Mouse (Mus musculus) forebrain, embryonic 15.5 days (tissue): ENCODE data around the gene Mtch2. TPM values are rescaled to one million over a fixed set of nuclear protein-coding genes. Genes with fewer than 3 reads are reported as not detected.
"Not testable (repeated sequence)": the region's sequence is repeated elsewhere in the genome, so short reads cannot be mapped to it uniquely, and the experiment has no call there.

Experiments
- ATAC-seq: fragments of 200-750 bp; cut with Nextera tagmentation; replicated peaks from 2 replicates; pipeline ENCODE4 v1.8.0; 2017; ENCODE audit warnings: mild to moderate bottlenecking, moderate TSS enrichment, moderate library complexity
- H3K27ac ChIP-seq: fragments of 300-500 bp; sonication (generic); replicated peaks from 2 replicates; pipeline ENCODE4 v1.5.1; 2015; ENCODE audit warnings: mild to moderate bottlenecking, inconsistent platforms
- H3K27me3 ChIP-seq: fragments of 300-500 bp; sonication (generic); 2 replicates; pipeline ENCODE4 v1.6.1; 2015; ENCODE audit warnings: inconsistent platforms
- H3K36me3 ChIP-seq: fragments of 300-500 bp; sonication (generic); 2 replicates; pipeline ENCODE4 v1.6.1; 2015; ENCODE audit warnings: mild to moderate bottlenecking, inconsistent platforms
- H3K4me1 ChIP-seq: fragments of 300-500 bp; sonication (generic); 2 replicates; pipeline ENCODE4 v1.6.1; 2015; ENCODE audit warnings: inconsistent platforms
- H3K4me2 ChIP-seq: fragments of 300-500 bp; sonication (generic); replicated peaks from 2 replicates; pipeline ENCODE4 v1.6.1; 2015; ENCODE audit warnings: mild to moderate bottlenecking, inconsistent platforms
- H3K4me3 ChIP-seq: fragments of 300-500 bp; sonication (generic); 2 replicates; pipeline ENCODE4 v1.5.1; 2015; ENCODE audit warnings: mild to moderate bottlenecking, inconsistent platforms
- H3K9ac ChIP-seq: fragments of 300-500 bp; sonication (generic); replicated peaks from 2 replicates; pipeline ENCODE4 v1.6.1; 2015; ENCODE audit warnings: mild to moderate bottlenecking, inconsistent platforms
- H3K9me3 ChIP-seq: fragments of 300-500 bp; sonication (generic); 2 replicates; pipeline ENCODE4 v1.6.1; 2016; ENCODE audit warnings: inconsistent platforms
- WGBS: fragments of 180-500 bp; shearing (Covaris S2); methylation state at CpG from one replicate; pipeline ENCODE4 v1.1.7; 2015; ENCODE audit warnings: mixed read lengths; 5-methylcytosine and 5-hydroxymethylcytosine counted together
- polyA plus RNA-seq: library from polyadenylated mRNA; unstranded; fragments of >200 nt; fragmentation: Nextera tagmentation; extraction: Ambion mirVana; gene quantifications from 2 replicates; pipeline ENCODE4 v1.2.1, GENCODE M21; 2015

The Mtch2 gene
- polyA plus RNA-seq, 1 experiment from 2014 or later = 266 TPM

DNA sequence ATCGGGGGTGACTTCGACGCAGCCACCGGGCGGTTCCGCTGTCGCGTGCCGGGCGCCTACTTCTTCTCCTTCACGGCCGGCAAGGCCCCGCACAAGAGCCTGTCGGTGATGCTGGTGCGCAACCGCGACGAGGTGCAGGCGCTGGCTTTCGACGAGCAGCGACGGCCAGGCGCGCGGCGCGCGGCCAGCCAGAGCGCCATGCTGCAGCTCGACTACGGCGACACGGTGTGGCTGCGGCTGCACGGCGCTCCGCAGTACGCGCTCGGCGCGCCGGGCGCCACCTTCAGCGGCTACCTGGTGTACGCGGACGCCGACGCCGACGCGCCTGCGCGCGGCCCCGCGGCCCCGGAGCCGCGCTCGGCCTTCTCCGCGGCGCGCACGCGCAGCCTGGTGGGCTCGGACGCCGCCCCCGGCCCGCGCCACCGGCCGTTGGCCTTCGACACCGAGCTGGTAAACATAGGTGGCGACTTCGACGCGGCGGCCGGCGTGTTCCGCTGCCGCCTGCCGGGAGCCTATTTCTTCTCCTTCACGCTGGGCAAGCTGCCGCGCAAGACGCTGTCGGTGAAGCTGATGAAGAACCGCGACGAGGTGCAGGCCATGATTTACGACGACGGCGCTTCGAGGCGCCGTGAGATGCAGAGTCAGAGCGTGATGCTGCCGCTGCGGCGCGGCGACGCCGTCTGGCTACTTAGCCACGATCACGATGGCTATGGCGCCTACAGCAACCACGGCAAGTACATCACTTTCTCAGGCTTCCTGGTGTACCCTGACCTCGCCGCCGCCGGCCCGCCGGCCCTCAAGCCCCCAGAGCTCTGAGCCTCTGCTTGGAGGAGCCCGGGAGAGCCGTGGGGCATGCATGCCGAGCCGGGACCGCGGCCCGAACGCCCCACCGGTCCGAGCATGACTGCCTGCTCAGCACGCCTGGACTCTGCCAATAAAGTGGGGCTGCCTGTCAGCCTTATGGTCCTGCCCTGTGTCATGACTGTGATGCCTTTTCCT is 42.9 kb downstream of the Mtch2 start:
- peak; percentile 65 for ATAC-seq
- WGBS = 6% methylated on average over 122 of the region's 133 CpGs
- Histone ChIP-seq H3K4me3 (peak overlapping the region; percentile 49), H3K4me2 (peak overlapping the region; percentile 73), H3K9ac (peak overlapping the region; percentile 46), H3K9me3 (no peaks in the 10 kb centered on the region), H3K27ac (peak overlapping the region; percentile 49), H3K27me3 (peaks cover 18% of the 10 kb centered on the region; the same call in 1 of the 2 replicates), H3K36me3 (peaks cover 7% of the 10 kb centered on the region; the same call in 1 of the 2 replicates), H3K4me1 (peaks cover 34% of the 10 kb centered on the region)

DNA sequence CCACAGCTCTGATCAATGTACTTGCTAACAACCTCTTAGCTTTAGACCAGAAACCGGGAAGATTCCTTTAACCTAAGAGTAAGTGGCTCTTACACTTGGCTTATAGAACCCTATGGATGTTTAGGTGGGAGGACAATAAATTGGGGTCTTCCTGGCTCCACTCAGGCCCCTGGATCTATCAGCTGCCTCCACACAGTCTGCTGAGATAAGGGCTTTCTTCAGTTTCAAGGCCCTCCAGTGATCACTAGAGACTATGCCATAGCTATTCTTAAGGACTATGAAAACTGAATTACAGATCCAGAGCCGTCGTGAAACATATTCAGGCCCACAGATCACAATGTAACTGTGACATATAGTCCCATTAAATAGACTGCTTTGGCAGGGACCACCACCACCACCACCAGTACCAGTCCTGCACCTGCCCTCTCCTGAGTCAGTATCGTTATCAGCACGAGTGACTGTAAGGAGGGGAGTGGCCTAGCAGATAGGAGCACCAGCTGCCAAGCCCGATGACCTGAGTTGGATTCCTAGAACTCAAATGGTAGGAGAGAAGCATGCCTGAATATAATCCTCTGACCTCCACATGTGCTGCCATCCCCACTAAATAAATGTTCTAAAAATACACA is 46.8 kb downstream of the Mtch2 start:
- Histone ChIP-seq H3K27ac (no peak overlapping the region), H3K36me3 (peaks cover 43% of the 10 kb centered on the region), H3K4me3 (no peak overlapping the region), H3K9ac (no peak overlapping the region), H3K4me1 (peaks cover 21% of the 10 kb centered on the region), H3K27me3 (0 out of 2 replicates have a peak, but pooled peaks cover 2% of the 10 kb centered on the region), H3K9me3 (no peaks in the 10 kb centered on the region), H3K4me2 (no peak overlapping the region)
- 88% methylated on average over 6 of the region's 6 CpGs for WGBS
- ATAC-seq = no peak

GRCm38 (mm10) chr2:90894299-90894677 is 47.3 kb downstream of the Mtch2 start:
- not testable (repeated sequence) for H3K4me3 ChIP-seq, ATAC-seq, H3K27ac ChIP-seq, H3K4me2 ChIP-seq, H3K9ac ChIP-seq, H3K9me3 ChIP-seq, H3K27me3 ChIP-seq
- H3K4me1 ChIP-seq = peaks cover 17% of the 10 kb centered on the region
- H3K36me3 ChIP-seq = peaks cover 47% of the 10 kb centered on the region
- WGBS = 93% methylated on average over 3 of the region's 3 CpGs

- Histone ChIP-seq H3K9ac (peak overlapping the region; percentile 89; the same call in 1 of the 2 replicates), H3K9me3 (no peaks in the 10 kb centered on the region), H3K27ac (0 out of 2 replicates have a peak overlapping the region, but pooled peaks have one; percentile 93), H3K36me3 (peaks cover 43% of the 10 kb centered on the region), H3K27me3 (no peaks in the 10 kb centered on the region), H3K4me2 (peak overlapping the region; percentile 56), H3K4me1 (peaks cover 36% of the 10 kb centered on the region), H3K4me3 (peak overlapping the region; percentile 81)
- no peak for ATAC-seq
- 84% methylated on average over 2 of the region's 2 CpGs for WGBS
Measured at GRCm38 (mm10) chr2:90903398-90903797, 56.4 kb downstream of the Mtch2 start.

DNA sequence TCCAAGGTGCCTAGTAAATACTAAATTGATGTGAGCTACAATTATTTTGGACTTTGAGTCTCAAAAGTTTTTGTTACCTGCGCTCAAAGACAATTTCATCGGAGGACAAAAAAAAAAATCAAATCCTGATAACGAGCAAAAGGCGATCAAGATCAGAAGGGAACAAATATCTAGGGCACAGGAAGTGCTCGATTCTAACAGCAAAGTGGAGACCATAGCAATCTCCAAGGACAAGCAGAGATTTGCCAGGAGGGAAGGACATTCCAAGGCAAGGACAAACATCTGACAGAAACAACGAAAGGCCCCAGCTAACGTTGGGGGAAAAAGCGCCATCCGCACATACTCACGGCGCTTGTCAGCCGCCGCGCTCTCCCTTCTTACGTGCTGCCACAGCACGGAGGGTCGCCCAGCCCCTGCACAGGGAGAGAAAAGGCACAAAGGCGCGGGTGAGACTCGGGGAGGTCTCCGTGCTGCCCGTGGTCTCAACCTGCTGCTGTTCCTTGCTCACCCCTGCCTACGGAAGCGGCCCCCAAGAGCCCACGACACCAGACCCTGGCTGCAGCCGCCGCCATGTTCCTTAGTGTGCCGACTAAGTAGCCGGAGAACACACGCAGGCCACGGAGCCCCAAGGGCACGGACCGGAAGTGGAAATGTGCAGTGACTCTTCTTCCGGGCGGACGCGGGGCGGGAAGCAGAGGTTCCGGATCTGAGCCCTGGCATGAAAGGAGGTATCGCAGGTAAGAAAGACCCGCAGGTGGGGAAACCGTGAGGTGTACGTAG is 57.3 kb downstream of the Mtch2 start, which contains the start of the genes Kbtbd4 and Ndufs3:
Kbtbd4 (plus strand) TSS at position 665 of the 780 bp plus-strand sequence.
Ndufs3 (minus strand) TSS at position 752 of the 780 bp plus-strand sequence.
- Histone ChIP-seq H3K4me3 (peak within 1 kb of the TSS; percentile 81), H3K4me1 (peaks cover 36% of the 10 kb centered on the region), H3K9me3 (no peaks in the 10 kb centered on the region), H3K36me3 (peaks cover 43% of the 10 kb centered on the region), H3K27ac (peak within 1 kb of the TSS; percentile 93), H3K27me3 (no peaks in the 10 kb centered on the region), H3K4me2 (peak within 1 kb of the TSS; percentile 56), H3K9ac (peak within 1 kb of the TSS; percentile 89)
- ATAC-seq = peak; percentile 94
- under 1% methylated on average over 42 of the region's 43 CpGs for WGBS

GRCm38 (mm10) chr2:90904856-90905224 is 57.9 kb downstream of the Mtch2 start:
- Histone ChIP-seq H3K27me3 (no peaks in the 10 kb centered on the region), H3K9me3 (no peaks in the 10 kb centered on the region), H3K27ac (peak overlapping the region; percentile 93), H3K4me3 (peak overlapping the region; percentile 81), H3K36me3 (peaks cover 49% of the 10 kb centered on the region), H3K9ac (peak overlapping the region; percentile 89), H3K4me2 (peak overlapping the region; percentile 56), H3K4me1 (peaks cover 36% of the 10 kb centered on the region)
- under 1% methylated on average over 20 of the region's 21 CpGs for WGBS
- ATAC-seq = no peak; the same call in 1 of the 2 replicates

DNA sequence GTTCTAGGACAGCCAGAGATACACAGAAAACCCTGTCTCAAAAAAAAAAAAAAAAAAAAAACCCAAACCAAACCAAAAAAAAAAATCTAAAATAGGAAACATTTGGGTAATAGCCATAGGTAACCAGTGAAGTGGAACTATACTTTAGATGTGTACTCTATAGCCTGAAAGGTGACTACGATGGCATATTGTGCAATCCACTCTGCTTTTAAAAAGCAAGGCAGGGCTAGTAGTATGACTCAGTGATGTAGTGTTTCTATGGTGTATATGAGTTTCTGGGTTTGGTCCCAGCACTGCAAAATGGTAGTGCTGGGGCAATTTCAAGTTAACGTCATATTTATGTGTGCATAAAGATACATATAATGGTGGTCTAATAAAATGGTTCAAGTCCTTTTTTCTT is 59.8 kb downstream of the Mtch2 start:
- WGBS = 100% methylated on average over 2 of the region's 2 CpGs
- peaks cover 54% of the 10 kb centered on the region for H3K36me3 ChIP-seq

DNA sequence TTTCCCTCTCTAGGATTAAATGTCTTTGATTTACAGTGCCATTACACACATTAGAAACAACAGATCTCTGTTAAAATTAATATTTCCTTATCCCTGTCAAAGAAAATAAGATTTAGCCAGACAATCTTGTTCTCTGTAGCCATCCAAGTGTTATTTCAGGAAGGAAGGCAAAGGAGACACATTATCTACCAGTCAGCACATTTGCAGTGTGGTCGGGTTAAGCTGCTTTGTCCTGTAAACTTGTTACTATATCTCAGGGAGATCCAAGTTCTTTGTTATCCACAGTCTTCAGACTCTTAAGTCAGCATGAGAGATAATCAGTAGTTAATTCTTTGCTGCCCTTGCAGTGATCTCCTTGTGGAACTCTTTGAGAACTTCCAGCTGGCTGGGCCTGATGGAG is 63.9 kb downstream of the Mtch2 start:
- ATAC-seq = no peak
- Histone ChIP-seq H3K27ac (no peak overlapping the region), H3K9ac (no peak overlapping the region), H3K4me1 (peaks cover 31% of the 10 kb centered on the region), H3K9me3 (no peaks in the 10 kb centered on the region), H3K27me3 (no peaks in the 10 kb centered on the region), H3K4me2 (no peak overlapping the region), H3K36me3 (peaks cover 62% of the 10 kb centered on the region), H3K4me3 (no peak overlapping the region)
- 78% methylated on average over 1 of the region's 1 CpGs for WGBS

More for the DNA sequence above, 59.8 kb downstream of the Mtch2 start:
- Histone ChIP-seq H3K4me3 (no peak overlapping the region), H3K27me3 (no peaks in the 10 kb centered on the region), H3K4me1 (peaks cover 36% of the 10 kb centered on the region), H3K27ac (no peak overlapping the region), H3K9ac (no peak overlapping the region), H3K4me2 (no peak overlapping the region), H3K9me3 (no peaks in the 10 kb centered on the region)
- no peak for ATAC-seq

DNA sequence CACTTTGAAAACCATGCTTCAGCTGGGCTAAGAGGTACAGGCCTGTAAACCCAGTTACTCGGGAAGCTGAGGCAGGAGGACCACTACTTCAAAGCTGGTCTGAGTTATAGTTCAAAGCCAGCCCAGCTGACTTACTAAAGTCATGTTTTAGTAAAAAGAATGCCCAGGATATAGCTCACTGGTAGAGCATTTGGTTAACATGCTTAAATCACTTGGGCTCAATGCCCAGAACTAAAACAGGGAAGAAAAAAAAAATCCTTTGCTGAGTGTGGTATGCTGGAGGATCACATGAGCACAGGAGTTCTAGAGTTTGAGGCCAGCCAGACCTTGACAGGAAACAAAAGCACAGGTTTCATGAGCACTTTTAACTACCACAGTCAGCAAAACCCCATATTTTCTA is 64.7 kb downstream of the Mtch2 start:
- WGBS = 68% methylated on average over 1 of the region's 1 CpGs
- Histone ChIP-seq H3K4me3 (no peak overlapping the region), H3K4me1 (peaks cover 32% of the 10 kb centered on the region), H3K4me2 (no peak overlapping the region), H3K27me3 (no peaks in the 10 kb centered on the region), H3K9ac (no peak overlapping the region), H3K9me3 (no peaks in the 10 kb centered on the region), H3K36me3 (peaks cover 58% of the 10 kb centered on the region), H3K27ac (no peak overlapping the region)
- no peak for ATAC-seq

GRCm38 (mm10) chr2:90913671-90914070 is 66.7 kb downstream of the Mtch2 start:
- Histone ChIP-seq H3K4me2 (no peak overlapping the region), H3K27ac (peak overlapping the region; percentile 36; the same call in 1 of the 2 replicates), H3K36me3 (peaks cover 48% of the 10 kb centered on the region), H3K9ac (no peak overlapping the region), H3K27me3 (no peaks in the 10 kb centered on the region), H3K9me3 (no peaks in the 10 kb centered on the region), H3K4me1 (peaks cover 37% of the 10 kb centered on the region), H3K4me3 (no peak overlapping the region)
- no peak for ATAC-seq
- 66% methylated on average over 2 of the region's 2 CpGs for WGBS

GRCm38 (mm10) chr2:90915516-90915915 is 68.6 kb downstream of the Mtch2 start:
- 0 out of 2 replicates have a peak overlapping the region, but pooled peaks have one; percentile 2 for H3K27ac ChIP-seq
- H3K4me3 ChIP-seq = no peak overlapping the region
- peaks cover 29% of the 10 kb centered on the region for H3K36me3 ChIP-seq
- 81% methylated on average over 1 of the region's 1 CpGs for WGBS
- H3K27me3 ChIP-seq = no peaks in the 10 kb centered on the region
- no peak overlapping the region for H3K4me2 ChIP-seq
- H3K9me3 ChIP-seq = no peaks in the 10 kb centered on the region
- peaks cover 37% of the 10 kb centered on the region for H3K4me1 ChIP-seq
- peak overlapping the region; percentile 81; the same call in 1 of the 2 replicates for H3K9ac ChIP-seq
- ATAC-seq = no peak
